Mouse (Mus musculus) left cerebral cortex, postnatal 36 days (tissue): Measurements from ENCODE around the gene Gm3727. TPM values are rescaled to one million over a fixed set of nuclear protein-coding genes. Genes with fewer than 3 reads are reported as not detected.
A peak's percentile ranks its signal among the peaks of the same experiment; 100 is the strongest.
"Not testable (repeated sequence)": the region's sequence is repeated elsewhere in the genome, so short reads cannot be mapped to it uniquely, and the experiment has no call there.

Source experiments
- DNase-seq, 2 experiments: peaks; one replicate each; pipeline ENCODE4 v3.0.0; 2021 to 2022; ENCODE audit warnings: low spot score in 2 of 2, mixed read lengths in 1 of 2
- intact Hi-C: fragments of 180-260 bp; cut with DNase I; formaldehyde crosslinking; loops from one replicate; pipeline ENCODE4 v1.15.1; 2025
- total RNA-seq, 2 experiments: library from RNA; stranded (reverse); gene quantifications; 2 replicates each; pipeline ENCODE4 v1.2.3; 2021

The Gm3727 gene
- total RNA-seq: not detected

- intact Hi-C loops, DNase-seq: not testable (repeated sequence)
Observed at GRCm38 (mm10) chr14:7264614-7265013, at the start of gene Gm3727. Gene Gm3727 (minus strand): TSS chr14:7264714.

- peak in 1 of 2 experiments; percentile 2 for DNase-seq
- intact Hi-C loops: not testable (repeated sequence)
Observed at GRCm38 (mm10) chr14:7243498-7243897, 21.0 kb downstream of the Gm3727 start.

Other genes starting within 250 kb of the Gm3727 start
- gene Gm10406, start 237.3 kb downstream of the Gm3727 start, total RNA-seq: under 1 TPM; 0.22 to 0.41 TPM
- not detected for gene Gm3685, start 219.7 kb downstream of the Gm3727 start, total RNA-seq
- gene Gm3696, start 164.1 kb downstream of the Gm3727 start, total RNA-seq: 1 to 10 TPM; 2.1 to 2.6 TPM
- not detected for gene Gm6676, start 139.3 kb downstream of the Gm3727 start, total RNA-seq
- gene Gm3512, start 90.2 kb downstream of the Gm3727 start, total RNA-seq: 1 to 10 TPM; 1.3 to 2.0 TPM
- not detected for gene Gm16434, start 70.2 kb downstream of the Gm3727 start, total RNA-seq
- under 1 TPM; 0.41 to 0.54 TPM for gene Gm3739, start 50.3 kb upstream of the Gm3727 start, total RNA-seq
- not detected for gene Gm5797, start 67.7 kb upstream of the Gm3727 start, total RNA-seq
- gene Gm8374, start 100.4 kb upstream of the Gm3727 start, total RNA-seq: not detected
- not detected for gene Gm3755, start 186.2 kb upstream of the Gm3727 start, total RNA-seq
- under 1 TPM in 1 of 2 experiments, not detected in 1; 0.52 TPM for gene Gm3752, start 219.0 kb upstream of the Gm3727 start, total RNA-seq